Mouse (Mus musculus): ENCODE data around the gene Stx11. TPM values are rescaled to one million over a fixed set of nuclear protein-coding genes. Genes with fewer than 3 reads are reported as not detected.
"Not testable (repeated sequence)": the region's sequence is repeated elsewhere in the genome, so short reads cannot be mapped to it uniquely, and the experiment has no call there.

The Stx11 gene
- total RNA-seq, 2 experiments from 2014 or later, result 0.07 to 0.23 TPM

DNA sequence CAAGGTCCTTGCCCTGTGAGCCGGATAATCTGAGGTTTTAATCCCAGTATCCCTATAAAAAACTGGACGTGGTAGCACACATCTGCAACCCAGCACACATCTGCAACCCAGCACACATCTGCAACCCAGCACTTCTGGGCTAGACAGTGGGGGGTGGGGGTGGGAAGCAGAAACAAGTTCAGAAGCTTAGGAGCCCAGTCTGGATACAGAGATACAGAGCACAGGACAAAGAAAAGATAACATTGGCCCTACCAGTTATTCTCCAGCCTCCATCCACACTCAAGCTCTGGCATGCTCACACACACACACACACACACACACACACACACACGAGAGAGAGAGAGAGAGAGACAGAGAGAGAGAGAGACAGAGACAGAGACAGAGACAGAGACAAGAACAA, 19.4 kb upstream of the Stx11 start:
- H3K27ac ChIP-seq, result no peak overlapping the region
- no peak for TF ChIP-seq CTCF (IDR thresholded peaks at IDR 0.05)
- intact Hi-C loops (cut with DNase I), result no loop called here
- no peak for DNase-seq (ENCODE audit: extremely low spot score in 1 of 2, low spot score in 2 of 2)
- H3K4me3 ChIP-seq, result no peak overlapping the region

DNA sequence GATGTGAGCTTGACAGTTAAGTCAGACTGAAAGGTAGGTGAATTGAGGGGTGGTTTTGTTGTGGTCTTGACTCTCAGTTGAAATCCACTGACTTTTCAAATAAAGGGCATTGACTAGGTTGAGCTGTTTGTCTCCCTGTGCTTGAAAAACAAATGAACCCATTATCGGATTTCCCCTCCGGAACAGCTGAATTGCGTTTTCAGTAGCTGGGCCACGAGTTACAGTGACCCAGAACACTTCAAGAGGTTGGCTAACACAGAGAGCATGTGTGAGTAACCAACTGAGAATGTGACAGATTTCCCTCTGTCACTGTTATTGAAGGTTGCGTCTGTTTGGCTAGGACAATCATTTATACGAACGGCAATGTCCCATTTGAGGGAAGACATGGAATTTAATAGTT, 17.0 kb upstream of the Stx11 start:
- DNase-seq (ENCODE audit: extremely low spot score in 1 of 2, low spot score in 2 of 2), result no peak
- TF ChIP-seq CTCF (IDR thresholded peaks at IDR 0.05), result no peak
- no peak overlapping the region for H3K4me3 ChIP-seq
- H3K27ac ChIP-seq, result no peak overlapping the region
- intact Hi-C loops (cut with DNase I), result no loop called here

DNA sequence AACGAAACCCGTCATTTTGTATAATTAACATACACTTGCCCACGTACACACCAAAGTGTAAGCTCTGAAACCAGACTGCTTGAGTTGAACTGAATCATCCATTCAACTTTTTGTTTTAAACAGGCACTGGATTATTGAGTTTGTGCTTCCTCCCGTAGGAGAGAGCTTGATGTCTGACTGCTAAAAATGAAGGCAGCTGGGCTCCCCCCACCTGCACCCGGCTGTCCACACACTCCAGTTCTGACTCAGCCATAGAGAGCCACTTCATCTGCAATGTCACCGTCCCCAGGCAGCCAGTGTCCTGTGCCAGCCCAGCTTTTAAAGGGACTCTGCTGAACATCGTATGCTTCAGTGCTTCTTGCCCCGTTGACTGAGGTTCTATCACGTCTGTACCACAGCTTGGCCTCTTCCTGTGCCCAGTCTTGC, 13.7 kb upstream of the Stx11 start:
- TF ChIP-seq CTCF (IDR thresholded peaks at IDR 0.05), result no peak
- Histone ChIP-seq H3K4me3 (no peak overlapping the region), H3K27ac (no peak overlapping the region)
- peak in 1 of 2 experiments; percentile 30 for DNase-seq (ENCODE audit: extremely low spot score in 1 of 2, low spot score in 2 of 2)
- intact Hi-C loops (cut with DNase I), result no loop called here

DNA sequence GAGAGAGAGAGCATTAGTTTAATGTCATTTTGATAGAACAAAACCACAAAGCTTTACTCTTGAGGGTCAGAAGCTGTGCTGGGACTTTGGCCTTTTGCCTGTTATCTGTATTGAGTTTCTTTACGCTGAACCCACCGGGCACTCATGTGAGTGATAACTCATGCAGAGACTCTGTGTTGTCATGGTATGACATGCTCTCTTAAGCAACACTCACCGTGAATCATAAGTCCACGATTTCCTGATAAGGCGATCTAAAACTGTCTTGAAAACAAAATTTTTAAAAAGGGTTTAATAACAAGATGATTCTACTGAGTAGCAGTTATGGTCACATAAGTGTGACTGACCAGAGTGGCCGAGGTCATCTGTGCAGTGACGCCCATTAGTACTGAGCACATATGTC, 12.5 kb upstream of the Stx11 start:
- DNase-seq (ENCODE audit: extremely low spot score in 1 of 2, low spot score in 2 of 2), result no peak
- Histone ChIP-seq H3K27ac (no peak overlapping the region), H3K4me3 (no peak overlapping the region)
- intact Hi-C loops (cut with DNase I), result no loop called here
- TF ChIP-seq CTCF (IDR thresholded peaks at IDR 0.05), result no peak

GRCm38 (mm10) chr10:12975957-12976356, 11.9 kb upstream of the Stx11 start:
- H3K4me3 ChIP-seq, result no peak overlapping the region
- intact Hi-C loops (cut with DNase I), result no loop called here
- no peak for TF ChIP-seq CTCF (IDR thresholded peaks at IDR 0.05)
- no peak overlapping the region for H3K27ac ChIP-seq
- DNase-seq (ENCODE audit: extremely low spot score in 1 of 2, low spot score in 2 of 2), result no peak

DNA sequence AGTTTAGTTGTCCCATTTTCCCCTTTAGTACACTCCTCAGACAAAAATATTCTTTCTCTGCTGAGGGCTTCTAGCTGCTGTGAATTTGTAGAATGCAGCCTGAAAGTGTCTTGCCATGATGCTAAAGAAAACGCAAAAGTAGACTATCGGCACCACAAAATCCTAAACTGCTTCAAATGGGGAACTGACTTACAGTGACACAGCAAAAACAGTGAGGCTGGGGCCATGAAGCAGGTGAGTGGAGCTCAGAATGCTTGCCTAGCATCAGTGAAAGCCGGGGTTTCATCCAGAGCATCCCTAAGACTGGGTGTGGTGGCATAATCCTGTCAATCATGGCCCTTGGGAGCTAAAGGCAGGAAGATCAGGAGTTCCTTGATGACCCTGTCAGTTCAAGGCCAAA, 11.4 kb upstream of the Stx11 start:
- Histone ChIP-seq H3K27ac (no peak overlapping the region), H3K4me3 (no peak overlapping the region)
- DNase-seq (ENCODE audit: extremely low spot score in 1 of 2, low spot score in 2 of 2), result no peak
- intact Hi-C loops (cut with DNase I), result no loop called here
- TF ChIP-seq CTCF (IDR thresholded peaks at IDR 0.05), result no peak

GRCm38 (mm10) chr10:12974572-12974971, 10.5 kb upstream of the Stx11 start:
- TF ChIP-seq CTCF (IDR thresholded peaks at IDR 0.05), result no peak
- intact Hi-C loops (cut with DNase I), result no loop called here
- DNase-seq (ENCODE audit: extremely low spot score in 1 of 2, low spot score in 2 of 2), result no peak
- Histone ChIP-seq H3K27ac (no peak overlapping the region), H3K4me3 (no peak overlapping the region)

DNA sequence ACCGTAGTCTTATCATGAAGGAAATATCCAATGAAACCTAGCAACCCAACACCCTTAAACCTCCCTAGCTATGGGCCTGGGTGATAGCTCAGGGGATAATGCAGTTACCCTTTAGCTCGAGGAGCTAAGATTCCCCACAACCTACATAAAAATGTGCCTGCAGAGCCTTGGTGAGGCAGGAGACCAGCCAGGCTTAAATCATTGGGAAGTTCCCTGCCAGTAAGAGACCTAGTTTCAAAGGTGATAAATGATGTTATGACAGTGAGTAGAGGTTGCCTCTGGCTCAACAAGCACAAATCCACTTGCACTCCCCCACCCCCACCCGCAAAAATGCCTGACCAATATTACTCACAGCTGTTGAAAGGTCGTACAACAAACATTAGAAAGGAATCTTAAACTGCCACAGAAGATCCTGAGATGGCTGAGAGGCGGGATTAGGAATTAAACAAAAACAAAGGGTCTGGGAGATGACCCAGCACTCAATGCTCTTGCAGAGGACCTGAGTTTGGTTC, 1.6 kb upstream of the Stx11 start:
- DNase-seq (ENCODE audit: extremely low spot score in 1 of 2, low spot score in 2 of 2), result no peak
- intact Hi-C loops (cut with DNase I), result no loop called here
- Histone ChIP-seq H3K4me3 (no peak overlapping the region), H3K27ac (no peak overlapping the region)
- TF ChIP-seq CTCF (IDR thresholded peaks at IDR 0.05), result no peak

- no peak for DNase-seq (ENCODE audit: extremely low spot score in 1 of 2, low spot score in 2 of 2)
- peak overlapping the region; percentile 59 for H3K4me3 ChIP-seq
- no peak for TF ChIP-seq CTCF (IDR thresholded peaks at IDR 0.05)
- no peak overlapping the region for H3K27ac ChIP-seq
- intact Hi-C loops (cut with DNase I), result no loop called here
Measured at GRCm38 (mm10) chr10:12963362-12964147, 543 bp downstream of the Stx11 start.

- DNase-seq (ENCODE audit: extremely low spot score in 1 of 2, low spot score in 2 of 2), result no peak
- Histone ChIP-seq H3K27ac (no peak overlapping the region), H3K4me3 (no peak overlapping the region)
- TF ChIP-seq CTCF (IDR thresholded peaks at IDR 0.05), result no peak
- intact Hi-C loops (cut with DNase I), result no loop called here
Measured at GRCm38 (mm10) chr10:12962238-12962637, 1.9 kb downstream of the Stx11 start.

DNA sequence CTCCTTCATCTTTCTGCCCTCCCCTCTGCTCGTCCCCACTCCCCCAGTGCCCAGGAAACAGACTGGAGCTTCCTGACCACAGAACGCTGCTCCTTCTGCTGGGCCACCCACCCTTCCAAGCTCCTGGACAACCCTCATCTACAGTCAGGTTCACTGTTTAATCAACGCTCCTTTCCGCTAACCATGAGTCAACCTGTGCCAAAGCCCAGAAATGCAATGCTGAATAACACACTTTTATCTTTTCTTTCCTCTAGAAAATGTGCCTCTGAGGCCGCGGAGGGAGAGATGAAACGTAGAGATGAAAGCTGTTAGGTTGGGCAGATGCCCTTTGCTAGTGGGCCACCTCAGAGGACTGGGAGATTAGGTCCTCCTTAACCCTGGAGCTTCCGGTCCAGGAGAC, 2.6 kb downstream of the Stx11 start:
- no peak for DNase-seq (ENCODE audit: extremely low spot score in 1 of 2, low spot score in 2 of 2)
- intact Hi-C loops (cut with DNase I), result no loop called here
- no peak for TF ChIP-seq CTCF (IDR thresholded peaks at IDR 0.05)

GRCm38 (mm10) chr10:12957271-12957670, 6.8 kb downstream of the Stx11 start:
- Histone ChIP-seq H3K4me3 (no peak overlapping the region), H3K27ac (no peak overlapping the region)
- intact Hi-C loops (cut with DNase I), result no loop called here
- DNase-seq (ENCODE audit: extremely low spot score in 1 of 2, low spot score in 2 of 2), result no peak
- no peak for TF ChIP-seq CTCF (IDR thresholded peaks at IDR 0.05)

More for the DNA sequence above, 2.6 kb downstream of the Stx11 start:
- H3K4me3 ChIP-seq, result no peak overlapping the region
- no peak overlapping the region for H3K27ac ChIP-seq

- intact Hi-C loops (cut with DNase I), result no loop called here
- no peak for TF ChIP-seq CTCF (IDR thresholded peaks at IDR 0.05)
- no peak for DNase-seq (ENCODE audit: extremely low spot score in 1 of 2, low spot score in 2 of 2)
- Histone ChIP-seq H3K27ac (no peak overlapping the region), H3K4me3 (no peak overlapping the region)
Measured at GRCm38 (mm10) chr10:12955831-12956230, 8.3 kb downstream of the Stx11 start.

- H3K27ac ChIP-seq; intact Hi-C loops (cut with DNase I); H3K4me3 ChIP-seq; DNase-seq (ENCODE audit: extremely low spot score in 1 of 2, low spot score in 2 of 2): not testable (repeated sequence)
Measured at GRCm38 (mm10) chr10:12951358-12951757, 12.7 kb downstream of the Stx11 start.

Data from left cerebral cortex, adult 2 months (tissue).